Mouse (Mus musculus) CH12.LX (cell line): Measurements from ENCODE around the gene Amd1. TPM values are rescaled to one million over a fixed set of nuclear protein-coding genes. Genes with fewer than 3 reads are reported as not detected.
A peak's percentile ranks its signal among the peaks of the same experiment; 100 is the strongest.

Experiments
- DNase-seq: peaks from one replicate; pipeline ENCODE4 v3.0.0-alpha.2; 2013; ENCODE audit errors: extremely low read depth
- H3K27ac ChIP-seq: 2 replicates; pipeline ENCODE4 v1.5.1; 2012; ENCODE audit warnings: low read depth, mild to moderate bottlenecking, control low read depth, moderate library complexity; ENCODE audit not compliant: insufficient read depth
- H3K27me3 ChIP-seq: replicated peaks from 2 replicates; pipeline ENCODE3; 2012; ENCODE audit warnings: inconsistent platforms
- H3K36me3 ChIP-seq, 2 experiments: replicated peaks in 1 of 2; 2 replicates each; pipeline versions ENCODE3 to v1.6.1; 2012; ENCODE audit warnings: inconsistent platforms in 1 of 2, low read length in 1 of 2, mild to moderate bottlenecking in 1 of 2, mixed read lengths in 1 of 2, moderate library complexity in 1 of 2; ENCODE audit not compliant: control insufficient read depth in 1 of 2, insufficient read depth in 1 of 2
- H3K4me1 ChIP-seq, 2 experiments: 2 replicates each; pipeline ENCODE4 v1.6.1; 2012; ENCODE audit warnings: inconsistent platforms in 1 of 2, moderate library complexity in 1 of 2; ENCODE audit not compliant: insufficient read depth in 2 of 2, control insufficient read depth in 1 of 2
- H3K4me2 ChIP-seq: 2 replicates; pipeline ENCODE4 v1.6.1; 2012; ENCODE audit warnings: low read depth, mild to moderate bottlenecking, control low read depth; ENCODE audit not compliant: poor library complexity, insufficient read depth, severe bottlenecking
- H3K4me3 ChIP-seq, 3 experiments: fragments of 150-350 bp in 1 of 3; sonication (generic) in 1 of 3; replicated peaks in 1 of 3; 2 replicates each; pipeline versions ENCODE3 to v1.5.1; 2011 to 2012; ENCODE audit warnings: low read depth in 2 of 3, low read length in 2 of 3, mild to moderate bottlenecking in 2 of 3, moderate library complexity in 2 of 3, control low read depth in 1 of 3, improper control_type of control experiment in 1 of 3, inconsistent platforms in 1 of 3, mixed read lengths in 1 of 3; ENCODE audit not compliant: poor library complexity in 1 of 3
- H3K79me2 ChIP-seq: replicated peaks from 2 replicates; pipeline ENCODE4 v1.6.1; 2012; ENCODE audit warnings: mild to moderate bottlenecking, moderate library complexity; ENCODE audit not compliant: control insufficient read depth, poor library complexity, insufficient read depth, severe bottlenecking; ENCODE audit errors: extremely low read depth
- H3K9ac ChIP-seq: 2 replicates; pipeline ENCODE4 v1.6.1; 2012; ENCODE audit warnings: low read depth, mild to moderate bottlenecking, control low read depth, moderate library complexity; ENCODE audit not compliant: insufficient read depth
- H3K9me3 ChIP-seq: replicated peaks from 2 replicates; pipeline ENCODE3; 2012; ENCODE audit warnings: low read length, inconsistent platforms, mixed read lengths
- BHLHE40 ChIP-seq: IDR thresholded peaks from 2 replicates; pipeline ENCODE4 v1.6.1; 2011; ENCODE audit warnings: mild to moderate bottlenecking, low read depth, low read length, improper control_type of control experiment
- CHD1 ChIP-seq: IDR thresholded peaks from 2 replicates; pipeline ENCODE4 v1.6.1; 2012; ENCODE audit warnings: low read depth, low read length, improper control_type of control experiment, inconsistent platforms
- CHD2 ChIP-seq: IDR thresholded peaks from 2 replicates; pipeline ENCODE4 v1.6.1; 2011; ENCODE audit warnings: low read length, improper control_type of control experiment
- CTCF ChIP-seq, 2 experiments: IDR thresholded peaks in 1 of 2; conservative IDR thresholded peaks in 1 of 2; 2 replicates each; pipeline ENCODE4 v1.5.1; 2011 to 2012; ENCODE audit warnings: low read depth in 2 of 2, low read length in 2 of 2, improper control_type of control experiment in 1 of 2, inconsistent platforms in 1 of 2, mild to moderate bottlenecking in 1 of 2, moderate library complexity in 1 of 2
- E2F4 ChIP-seq: IDR thresholded peaks from 2 replicates; pipeline ENCODE4 v1.6.1; 2011; ENCODE audit warnings: low read depth, low read length, improper control_type of control experiment; ENCODE audit not compliant: insufficient replicate concordance
- ELF1 ChIP-seq: IDR thresholded peaks from 2 replicates; pipeline ENCODE4 v1.6.1; 2014; ENCODE audit warnings: low read depth, mild to moderate bottlenecking, inconsistent platforms, low read length, improper control_type of control experiment
- ETS1 ChIP-seq: conservative IDR thresholded peaks from 2 replicates; pipeline ENCODE4 v1.6.1; 2012; ENCODE audit warnings: low read depth, mild to moderate bottlenecking, inconsistent platforms, low read length, improper control_type of control experiment, moderate library complexity
- GABPA ChIP-seq: IDR thresholded peaks from 2 replicates; pipeline ENCODE4 v1.6.1; 2012; ENCODE audit warnings: low read depth, low read length, improper control_type of control experiment, inconsistent platforms; ENCODE audit not compliant: insufficient replicate concordance
- HCFC1 ChIP-seq: IDR thresholded peaks from 2 replicates; pipeline ENCODE4 v1.6.1; 2012; ENCODE audit warnings: low read depth, mild to moderate bottlenecking, inconsistent platforms, low read length, improper control_type of control experiment
- IRF4 ChIP-seq: IDR thresholded peaks from 2 replicates; pipeline ENCODE4 v1.6.1; 2014; ENCODE audit warnings: low read depth, mild to moderate bottlenecking, inconsistent platforms, low read length, improper control_type of control experiment
- JUN ChIP-seq: IDR thresholded peaks from 2 replicates; pipeline ENCODE4 v1.6.1; 2011; ENCODE audit warnings: low read depth, mild to moderate bottlenecking, low read length, improper control_type of control experiment, moderate library complexity; ENCODE audit not compliant: insufficient read depth
- MAFK ChIP-seq: IDR thresholded peaks from 2 replicates; pipeline ENCODE4 v1.6.1; 2011; ENCODE audit warnings: low read length, improper control_type of control experiment; ENCODE audit not compliant: insufficient replicate concordance
- MAX ChIP-seq: IDR thresholded peaks from 2 replicates; pipeline ENCODE4 v1.6.1; 2011; ENCODE audit warnings: low read length, improper control_type of control experiment
- MAZ ChIP-seq: IDR thresholded peaks from 2 replicates; pipeline ENCODE4 v1.6.1; 2012; ENCODE audit warnings: low read depth, mild to moderate bottlenecking, inconsistent platforms, low read length, improper control_type of control experiment, moderate library complexity
- MXI1 ChIP-seq: IDR thresholded peaks from 2 replicates; pipeline ENCODE4 v1.6.1; 2011; ENCODE audit warnings: mild to moderate bottlenecking, low read depth, low read length, improper control_type of control experiment
- MYC ChIP-seq: IDR thresholded peaks from 2 replicates; pipeline ENCODE4 v1.6.1; 2011; ENCODE audit warnings: low read depth, mild to moderate bottlenecking, improper control_type of control experiment, low read length
- NRF1 ChIP-seq: IDR thresholded peaks from 2 replicates; pipeline ENCODE4 v1.6.1; 2014; ENCODE audit warnings: low read depth, mild to moderate bottlenecking, inconsistent platforms, low read length, improper control_type of control experiment, moderate library complexity
- PAX5 ChIP-seq: IDR thresholded peaks from 2 replicates; pipeline ENCODE4 v1.6.1; 2012; ENCODE audit warnings: low read length, inconsistent platforms, mixed read lengths
- POLR2A ChIP-seq: IDR thresholded peaks from 2 replicates; pipeline ENCODE4 v1.6.1; 2011; ENCODE audit warnings: low read depth, mild to moderate bottlenecking, improper control_type of control experiment, low read length
- POLR2AphosphoS2 ChIP-seq: IDR thresholded peaks from 2 replicates; pipeline ENCODE4 v1.6.1; 2011; ENCODE audit warnings: low read depth, low read length, improper control_type of control experiment
- RCOR1 ChIP-seq: conservative IDR thresholded peaks from 2 replicates; pipeline ENCODE4 v1.6.1; 2012; ENCODE audit warnings: low read depth, mild to moderate bottlenecking, inconsistent platforms, low read length, improper control_type of control experiment
- SIN3A ChIP-seq: IDR thresholded peaks from 2 replicates; pipeline ENCODE4 v1.6.1; 2012; ENCODE audit warnings: low read length, improper control_type of control experiment, inconsistent platforms
- SMC3 ChIP-seq: IDR thresholded peaks from 2 replicates; pipeline ENCODE4 v1.6.1; 2011; ENCODE audit warnings: low read depth, low read length, improper control_type of control experiment
- UBTF ChIP-seq: IDR thresholded peaks from 2 replicates; pipeline ENCODE4 v1.6.1; 2012; ENCODE audit warnings: low read depth, mild to moderate bottlenecking, inconsistent platforms, low read length, improper control_type of control experiment, moderate library complexity
- USF1 ChIP-seq: IDR thresholded peaks from 2 replicates; pipeline ENCODE4 v1.6.1; 2014; ENCODE audit warnings: low read depth, mild to moderate bottlenecking, inconsistent platforms, low read length, improper control_type of control experiment
- USF2 ChIP-seq: conservative IDR thresholded peaks from 2 replicates; pipeline ENCODE4 v1.6.1; 2011; ENCODE audit warnings: low read depth, low read length, improper control_type of control experiment
- ZC3H11A ChIP-seq: IDR thresholded peaks from 2 replicates; pipeline ENCODE4 v1.6.1; 2012; ENCODE audit warnings: low read depth, mild to moderate bottlenecking, inconsistent platforms, low read length, improper control_type of control experiment
- ZKSCAN1 ChIP-seq: IDR thresholded peaks from 2 replicates; pipeline ENCODE4 v1.6.1; 2012; ENCODE audit warnings: low read depth, inconsistent platforms, low read length, improper control_type of control experiment, borderline replicate concordance
- ZMIZ1 ChIP-seq: IDR thresholded peaks from 2 replicates; pipeline ENCODE4 v1.6.1; 2012; ENCODE audit warnings: low read depth, mild to moderate bottlenecking, inconsistent platforms, low read length, improper control_type of control experiment
- ZNF384 ChIP-seq: IDR thresholded peaks from 2 replicates; pipeline ENCODE4 v1.6.1; 2012; ENCODE audit warnings: low read depth, low read length, improper control_type of control experiment, inconsistent platforms
- dilution Hi-C: fragments of 300-500 bp; cut with MboI; formaldehyde crosslinking; loops from 2 replicates; pipeline ENCODE4 v1.14.3; 2020; ENCODE audit warnings: low sequenced_read_pairs; ENCODE audit not compliant: extremely low pct_unique_long_range_greater_than_20kb, extremely low pct_ligation_motif_present
- in situ Hi-C: fragments of 300-500 bp; cut with MboI; formaldehyde crosslinking; loops from 3 replicates; pipeline ENCODE4 v1.14.3; 2019; ENCODE audit warnings: low sequenced_read_pairs, low pct_ligation_motif_present, low pct_unique_long_range_greater_than_20kb, mixed read lengths
- polyA plus RNA-seq: library from polyadenylated mRNA; unstranded; fragments of >175 nt; gene quantifications from 2 replicates; pipeline ENCODE4 v1.2.1, GENCODE M21; 2012; ENCODE audit warnings: low read depth; ENCODE audit not compliant: insufficient read length
- total RNA-seq, 2 experiments: library from RNA; depleted of rRNA; stranded (reverse); fragments of 300-350 nt in 1 of 2; fragments of >200 nt in 1 of 2; gene quantifications; 2 replicates each; pipeline ENCODE4 v1.2.3; 2012 to 2014

Amd1 gene
- total and polyA plus RNA-seq, 3 experiments, result 88.3 to 266 (median 165) TPM

GRCm38 (mm10) chr10:40312781-40313180, 10.8 kb upstream of the Amd1 start:
- H3K27ac ChIP-seq, result no peak overlapping the region
- H3K4me1 ChIP-seq, result peaks cover 13 to 28% of the 10 kb centered on the region in 2 experiments
- DNase-seq, result no peak
- dilution Hi-C loops (no loop called here), in situ Hi-C loops (no loop called here)
- no peak overlapping the region for H3K4me3 ChIP-seq
- TF ChIP-seq ETS1 (no peak), HCFC1 (no peak), CHD1 (no peak), NRF1 (no peak), CTCF (conservative IDR thresholded peaks at IDR 0.05 in 1 of 2, IDR thresholded peaks at IDR 0.05 in 1 of 2; ENCODE audit: low read depth in 2 of 2, low read length in 2 of 2) (no peak), E2F4 (no peak), ZNF384 (no peak), UBTF (no peak), SMC3 (no peak), ELF1 (no peak)
- no peaks in the 10 kb centered on the region for H3K9me3 ChIP-seq
- H3K27me3 ChIP-seq, result no peaks in the 10 kb centered on the region
- no peak overlapping the region for H3K4me2 ChIP-seq
- H3K79me2 ChIP-seq, result no peaks in the 10 kb centered on the region
- no peaks in the 10 kb centered on the region for H3K36me3 ChIP-seq
- no peak overlapping the region for H3K9ac ChIP-seq

GRCm38 (mm10) chr10:40309884-40310635, 8.1 kb upstream of the Amd1 start:
- dilution Hi-C loops, result no loop called here
- no peak overlapping the region for H3K27ac ChIP-seq
- H3K9me3 ChIP-seq, result peaks cover 10% of the 10 kb centered on the region
- in situ Hi-C loops, result no loop called here
- peak overlapping the region; percentile 64 for H3K4me2 ChIP-seq
- no peak overlapping the region for H3K9ac ChIP-seq
- H3K4me1 ChIP-seq, result peaks cover 8 to 13% of the 10 kb centered on the region in 2 experiments
- H3K79me2 ChIP-seq, result no peaks in the 10 kb centered on the region
- peak overlapping the region in 2 of 3 experiments; percentile 9 to 29 for H3K4me3 ChIP-seq
- H3K27me3 ChIP-seq, result no peaks in the 10 kb centered on the region
- peak; percentile 91 for DNase-seq
- no peaks in the 10 kb centered on the region for H3K36me3 ChIP-seq
- TF ChIP-seq SIN3A, result 0 out of 2 replicates have a peak, but pooled peaks have one; percentile 24
- no peak for TF ChIP-seq CHD2
- no peak for TF ChIP-seq ZMIZ1
- no peak for TF ChIP-seq NRF1
- TF ChIP-seq HCFC1, result no peak
- TF ChIP-seq USF1, result peak; percentile 12; the same call in 1 of the 2 replicates
- TF ChIP-seq PAX5, result no peak
- TF ChIP-seq POLR2A, result no peak
- no peak for TF ChIP-seq MAX
- no peak for TF ChIP-seq USF2
- TF ChIP-seq RCOR1, result no peak
- TF ChIP-seq ZC3H11A, result no peak
- TF ChIP-seq ETS1, result peak; percentile 62
- no peak for TF ChIP-seq GABPA
- peak; percentile 37; the same call in 1 of the 2 replicates for TF ChIP-seq ELF1
- no peak for TF ChIP-seq UBTF
- TF ChIP-seq MYC, result no peak
- no peak for TF ChIP-seq SMC3
- no peak for TF ChIP-seq ZKSCAN1
- peak; percentile 34; the same call in 1 of the 2 replicates for TF ChIP-seq BHLHE40
- TF ChIP-seq CHD1, result no peak
- TF ChIP-seq JUN, result peak; percentile 57
- peak; percentile 63 for TF ChIP-seq IRF4
- TF ChIP-seq MAFK, result no peak
- TF ChIP-seq E2F4, result no peak
- TF ChIP-seq MXI1, result no peak; the same call in 1 of the 2 replicates
- no peak for TF ChIP-seq CTCF (conservative IDR thresholded peaks at IDR 0.05 in 1 of 2, IDR thresholded peaks at IDR 0.05 in 1 of 2; ENCODE audit: low read depth in 2 of 2, low read length in 2 of 2)
- TF ChIP-seq MAZ, result no peak
- no peak for TF ChIP-seq POLR2AphosphoS2
- peak; percentile 75 for TF ChIP-seq ZNF384
